Mouse (Mus musculus) bone marrow macrophage, adult 2 months (primary cell): Measurements from ENCODE around the gene Prr7. TPM values are rescaled to one million over a fixed set of nuclear protein-coding genes. Genes with fewer than 3 reads are reported as not detected.

Source experiments
- H3K27ac ChIP-seq: 2 replicates; pipeline ENCODE4 v1.5.1; 2012; ENCODE audit warnings: low read depth, low read length; ENCODE audit not compliant: insufficient read depth
- H3K4me1 ChIP-seq: 2 replicates; pipeline ENCODE4 v1.6.1; 2012; ENCODE audit warnings: low read length; ENCODE audit not compliant: control insufficient read depth, insufficient read depth
- H3K4me3 ChIP-seq: 2 replicates; pipeline ENCODE4 v1.5.1; 2012; ENCODE audit warnings: mild to moderate bottlenecking, low read length, moderate library complexity; ENCODE audit not compliant: insufficient read depth
- CTCF ChIP-seq: IDR thresholded peaks from 2 replicates; pipeline ENCODE4 v1.5.1; 2012; ENCODE audit warnings: low read depth, mild to moderate bottlenecking, low read length, moderate library complexity
- POLR2A ChIP-seq: IDR thresholded peaks from 2 replicates; pipeline ENCODE4 v1.6.1; 2012; ENCODE audit warnings: mild to moderate bottlenecking, low read depth, low read length, borderline replicate concordance
- polyA plus RNA-seq: library from polyadenylated mRNA; stranded (reverse); fragments of >200 nt; gene quantifications from 2 replicates; pipeline ENCODE4 v1.2.4, GENCODE M21; 2012; ENCODE audit not compliant: missing spikeins, insufficient read depth, insufficient read length

Prr7 gene
- polyA plus RNA-seq, 1 experiment, result not detected

DNA sequence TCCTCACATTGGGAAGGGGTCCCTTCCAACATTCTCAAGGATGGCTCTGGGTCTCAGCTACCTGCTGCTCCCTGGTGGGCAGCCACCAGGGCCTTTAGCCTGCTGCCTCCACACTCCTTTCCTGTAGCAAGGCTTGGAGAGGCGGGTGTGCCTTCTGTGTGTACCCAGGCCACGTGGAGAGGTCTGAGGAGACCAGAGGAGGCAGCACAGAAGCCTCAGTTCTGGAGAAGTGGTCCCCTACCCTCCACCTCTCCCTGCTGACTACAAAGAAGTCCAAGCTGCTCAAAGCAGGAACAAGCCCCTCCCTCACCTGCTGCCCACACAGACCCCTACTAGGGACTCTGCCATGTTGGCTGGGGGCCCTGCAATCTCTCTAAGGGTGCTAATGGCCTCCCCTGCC lies 30.2 kb downstream of the Prr7 start:
- H3K4me1 ChIP-seq, result no peaks in the 10 kb centered on the region
- TF ChIP-seq CTCF, result no peak
- TF ChIP-seq POLR2A, result no peak
- H3K4me3 ChIP-seq, result no peak overlapping the region
- no peak overlapping the region for H3K27ac ChIP-seq

DNA sequence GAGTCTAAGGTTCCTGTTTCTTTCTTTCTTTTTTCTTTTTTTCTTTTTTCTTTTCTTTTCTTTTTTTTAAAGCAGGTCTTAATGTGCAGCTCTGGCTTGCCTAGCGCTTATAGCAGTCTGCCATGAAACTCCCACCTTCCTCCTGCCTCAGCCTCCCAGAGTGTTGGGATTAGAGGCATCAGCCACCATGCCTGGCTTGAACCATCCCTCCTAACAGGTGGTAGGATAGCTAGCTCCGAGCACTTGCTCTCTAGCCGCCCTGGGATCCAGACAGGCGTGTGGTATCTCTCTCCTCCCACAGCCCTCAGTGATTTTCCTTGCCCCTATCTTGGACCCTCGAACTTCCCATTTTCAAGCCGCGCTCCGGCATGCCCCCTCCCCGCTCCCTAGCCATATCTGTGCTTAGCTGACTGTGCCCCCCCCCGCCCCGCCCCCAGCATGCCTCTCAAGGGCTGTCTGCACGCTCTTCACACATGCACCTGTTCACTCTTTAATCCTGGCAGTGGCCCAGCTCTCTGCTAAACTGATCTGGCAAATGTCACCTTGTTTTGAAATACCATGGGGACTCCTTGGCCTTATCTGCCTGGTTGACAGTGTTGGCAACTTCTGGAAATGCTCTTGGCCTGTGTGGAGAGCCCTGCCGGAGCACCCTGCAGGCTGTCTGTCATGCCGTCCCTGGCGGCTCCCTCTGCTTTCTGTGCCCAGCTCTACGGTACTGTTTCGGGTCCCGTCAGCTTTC lies 31.0 kb downstream of the Prr7 start:
- TF ChIP-seq CTCF (no peak), POLR2A (no peak)
- Histone ChIP-seq H3K4me3 (no peak overlapping the region), H3K27ac (no peak overlapping the region), H3K4me1 (no peaks in the 10 kb centered on the region)

DNA sequence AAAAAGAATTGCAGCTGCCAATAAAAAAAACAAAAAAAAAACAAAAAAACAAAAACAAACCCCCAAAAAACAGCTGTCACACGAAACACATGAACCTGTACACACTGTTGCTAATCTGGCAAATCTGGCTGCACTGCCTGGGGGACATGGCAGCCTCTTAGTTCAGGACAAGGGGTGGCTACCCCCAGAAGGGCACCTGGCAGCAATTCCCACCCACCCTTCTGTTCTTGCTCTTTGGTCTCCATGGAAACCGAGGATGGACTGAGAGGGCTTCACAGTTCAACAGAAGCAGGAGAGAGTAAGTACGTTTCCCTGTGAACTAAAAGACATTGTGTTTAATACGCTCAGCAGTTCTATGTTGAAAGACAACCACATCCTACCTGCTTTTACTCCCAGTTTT lies 31.6 kb downstream of the Prr7 start:
- no peak overlapping the region for H3K27ac ChIP-seq
- no peaks in the 10 kb centered on the region for H3K4me1 ChIP-seq
- TF ChIP-seq POLR2A (no peak), CTCF (no peak)
- H3K4me3 ChIP-seq, result no peak overlapping the region

GRCm38 (mm10) chr13:55496661-55497060 lies 32.6 kb downstream of the Prr7 start:
- no peak overlapping the region for H3K4me3 ChIP-seq
- TF ChIP-seq POLR2A, result no peak
- no peak for TF ChIP-seq CTCF
- no peaks in the 10 kb centered on the region for H3K4me1 ChIP-seq
- H3K27ac ChIP-seq, result no peak overlapping the region

- no peak overlapping the region for H3K27ac ChIP-seq
- no peaks in the 10 kb centered on the region for H3K4me1 ChIP-seq
- TF ChIP-seq POLR2A (no peak), CTCF (no peak)
- no peak overlapping the region for H3K4me3 ChIP-seq
Measured at GRCm38 (mm10) chr13:55498906-55499305, 34.8 kb downstream of the Prr7 start.

GRCm38 (mm10) chr13:55500575-55500974 lies 36.5 kb downstream of the Prr7 start:
- H3K4me1 ChIP-seq, result no peaks in the 10 kb centered on the region
- no peak overlapping the region for H3K4me3 ChIP-seq
- TF ChIP-seq CTCF, result no peak
- no peak for TF ChIP-seq POLR2A
- H3K27ac ChIP-seq, result no peak overlapping the region

DNA sequence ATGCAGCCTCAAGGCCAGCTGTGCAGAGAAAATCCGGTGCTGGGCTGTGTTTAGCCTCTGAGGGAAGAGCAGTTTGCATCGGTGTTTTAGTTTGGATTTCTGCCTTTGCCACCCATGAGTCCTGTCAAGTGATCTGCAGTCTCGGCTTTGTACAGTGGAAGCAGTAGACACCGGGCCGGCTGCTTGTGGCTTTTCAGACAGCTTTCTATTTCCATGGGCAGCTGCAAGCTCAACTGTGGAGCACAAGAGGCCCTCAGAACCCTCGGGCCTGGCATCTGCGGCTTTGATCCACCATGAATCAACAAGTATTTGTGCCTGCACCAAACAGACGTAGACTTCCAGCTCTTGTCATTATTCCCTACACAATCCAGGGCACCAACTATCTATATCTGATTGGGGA lies 38.3 kb downstream of the Prr7 start:
- no peak for TF ChIP-seq CTCF
- no peaks in the 10 kb centered on the region for H3K4me1 ChIP-seq
- no peak overlapping the region for H3K4me3 ChIP-seq
- H3K27ac ChIP-seq, result no peak overlapping the region

DNA sequence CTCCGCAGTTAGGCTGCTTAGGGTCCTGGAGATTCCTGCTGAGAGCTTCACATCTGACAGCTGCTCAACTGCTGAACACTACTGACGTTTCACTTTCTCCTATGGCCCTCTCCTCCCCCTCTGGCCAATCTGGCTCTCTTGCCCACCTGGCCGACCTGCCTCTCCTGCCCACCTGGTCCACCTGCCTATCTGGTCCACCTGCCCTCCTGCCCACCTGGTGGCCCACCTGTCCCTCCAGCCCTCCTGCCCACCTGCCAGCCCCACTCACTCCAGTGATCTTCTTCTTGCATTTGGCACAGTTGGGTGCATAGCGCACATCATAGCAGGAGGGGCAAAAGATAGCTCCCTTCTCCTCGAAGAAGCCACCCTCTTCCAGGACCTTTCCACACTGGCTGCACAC lies 40.3 kb downstream of the Prr7 start:
- Histone ChIP-seq H3K27ac (no peak overlapping the region), H3K4me3 (no peak overlapping the region), H3K4me1 (no peaks in the 10 kb centered on the region)
- TF ChIP-seq POLR2A (no peak), CTCF (no peak)

DNA sequence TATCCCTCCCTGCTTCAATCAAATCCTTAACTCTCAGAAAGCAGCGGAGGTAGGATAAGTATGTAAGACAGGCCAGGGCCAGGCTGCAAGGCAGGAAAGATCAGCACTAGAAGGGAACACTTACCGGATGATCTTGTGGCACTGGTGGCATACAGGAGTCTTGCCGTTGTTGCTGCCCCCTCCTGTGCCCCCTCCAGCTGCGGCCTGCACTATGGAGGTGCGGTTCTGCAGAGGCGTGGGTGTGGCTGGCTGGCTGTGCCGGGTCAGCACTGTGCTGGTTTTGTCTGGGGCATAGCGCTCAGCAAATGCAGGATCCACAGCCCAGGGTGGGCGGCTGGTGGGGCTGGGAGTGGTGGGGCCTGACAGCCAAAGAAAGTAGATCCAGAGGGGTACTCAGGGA lies 41.7 kb downstream of the Prr7 start:
- H3K4me3 ChIP-seq, result no peak overlapping the region
- H3K27ac ChIP-seq, result no peak overlapping the region
- H3K4me1 ChIP-seq, result peaks cover 10% of the 10 kb centered on the region
- TF ChIP-seq POLR2A (no peak), CTCF (no peak)

DNA sequence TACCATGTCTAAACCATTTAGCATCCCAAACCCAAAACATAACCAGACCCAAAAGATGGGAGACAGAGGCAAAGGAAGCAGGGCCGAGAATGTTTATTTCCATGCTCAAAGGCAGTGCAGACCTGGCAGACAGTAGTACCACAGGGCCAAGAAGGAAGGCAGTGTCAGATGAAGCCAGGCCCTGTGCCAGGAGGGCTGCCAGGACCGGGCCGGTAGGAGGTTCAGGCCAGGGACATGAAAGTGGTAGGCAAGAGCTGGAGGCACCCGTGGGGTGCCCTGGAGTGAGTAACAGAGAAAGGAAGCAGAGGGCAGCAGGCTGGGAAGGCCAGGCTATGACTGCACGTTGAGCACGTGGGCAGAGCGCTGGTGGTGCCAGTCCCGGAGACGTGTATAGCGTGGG lies 42.6 kb downstream of the Prr7 start:
- peaks cover 19% of the 10 kb centered on the region for H3K4me1 ChIP-seq
- no peak overlapping the region for H3K27ac ChIP-seq
- H3K4me3 ChIP-seq, result no peak overlapping the region
- TF ChIP-seq CTCF (no peak), POLR2A (no peak)

DNA sequence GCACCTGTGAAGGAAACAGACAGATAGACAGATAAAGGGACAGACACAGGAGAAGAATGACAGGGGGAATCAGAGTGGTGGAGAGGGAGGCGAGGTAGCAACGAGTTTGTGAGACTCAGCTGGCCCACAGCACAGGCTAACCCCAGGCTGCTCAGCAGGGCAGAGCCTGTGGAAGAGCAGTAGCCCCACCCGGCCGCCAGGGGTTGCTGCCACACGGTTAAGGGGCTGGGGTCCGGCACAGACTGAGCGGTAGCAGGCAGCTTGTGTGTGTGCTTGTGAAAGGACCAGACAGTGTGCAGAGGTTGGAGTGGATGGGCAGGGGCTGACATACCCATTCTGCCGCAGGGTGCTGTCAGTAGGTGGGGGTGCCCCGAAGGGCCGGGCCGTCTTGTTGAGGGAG lies 43.8 kb downstream of the Prr7 start:
- H3K4me1 ChIP-seq, result peaks cover 27% of the 10 kb centered on the region
- TF ChIP-seq POLR2A, result no peak
- no peak for TF ChIP-seq CTCF
- no peak overlapping the region for H3K4me3 ChIP-seq
- H3K27ac ChIP-seq, result no peak overlapping the region
